Mouse (Mus musculus) thymus, adult 2 months (tissue): Measurements from ENCODE around the gene Ercc1. TPM values are rescaled to one million over a fixed set of nuclear protein-coding genes. Genes with fewer than 3 reads are reported as not detected.

ENCODE experiments used
- DNase-seq: peaks from one replicate; pipeline ENCODE4 v3.0.0; 2021
- H3K27ac ChIP-seq: fragments of 200-500 bp; 2 replicates; pipeline ENCODE4 v1.5.1; 2012; ENCODE audit warnings: low read length, control low read depth; ENCODE audit not compliant: control insufficient read depth, insufficient read depth
- H3K27me3 ChIP-seq: fragments of 200-500 bp; 2 replicates; pipeline ENCODE4 v1.6.1; 2012; ENCODE audit warnings: mild to moderate bottlenecking, low read length, moderate library complexity, mixed read lengths; ENCODE audit not compliant: control insufficient read depth, insufficient read depth
- H3K36me3 ChIP-seq: fragments of 200-500 bp; 2 replicates; pipeline ENCODE4 v1.6.1; 2012; ENCODE audit warnings: mild to moderate bottlenecking, low read length, moderate library complexity; ENCODE audit not compliant: control insufficient read depth, insufficient read depth
- H3K4me1 ChIP-seq: fragments of 200-500 bp; replicated peaks from 2 replicates; pipeline ENCODE4 v1.6.1; 2012; ENCODE audit warnings: low read length; ENCODE audit not compliant: control insufficient read depth, insufficient read depth
- H3K4me3 ChIP-seq: fragments of 200-500 bp; 2 replicates; pipeline ENCODE4 v1.5.1; 2012; ENCODE audit warnings: mild to moderate bottlenecking, low read length, control low read depth, moderate library complexity; ENCODE audit not compliant: control insufficient read depth, insufficient read depth
- CTCF ChIP-seq: fragments of 200-500 bp; IDR thresholded peaks from 2 replicates; pipeline ENCODE4 v1.5.1; 2012; ENCODE audit warnings: mild to moderate bottlenecking, control low read depth, low read length, moderate library complexity, borderline replicate concordance; ENCODE audit not compliant: control insufficient read depth, poor library complexity, insufficient read depth; ENCODE audit errors: extremely low read depth
- POLR2A ChIP-seq: fragments of 200-500 bp; IDR thresholded peaks from 2 replicates; pipeline ENCODE4 v1.6.1; 2012; ENCODE audit warnings: mild to moderate bottlenecking, low read length, control low read depth, moderate library complexity; ENCODE audit not compliant: control insufficient read depth, poor library complexity, insufficient read depth; ENCODE audit errors: extremely low read depth
- WGBS: fragments of 180-500 bp; shearing (Covaris S2); methylation state at CpG from one replicate; pipeline ENCODE4 v1.1.7; 2018; 5-methylcytosine and 5-hydroxymethylcytosine counted together
- polyA plus RNA-seq: library from polyadenylated mRNA; depleted of rRNA; stranded (reverse); fragments of >200 nt; gene quantifications from 2 replicates; pipeline ENCODE4 v1.2.3, GENCODE M21; 2012

Ercc1 gene
- polyA plus RNA-seq, 1 experiment = 63.6 TPM

GRCm38 (mm10) chr7:19301461-19302263 lies 42.9 kb upstream of the Ercc1 start:
- DNase-seq = no peak
- no peak for TF ChIP-seq POLR2A
- no peak for TF ChIP-seq CTCF
- peaks cover 12% of the 10 kb centered on the region for H3K4me1 ChIP-seq
- H3K4me3 ChIP-seq = no peak overlapping the region
- H3K36me3 ChIP-seq = no peaks in the 10 kb centered on the region
- H3K27ac ChIP-seq = no peak overlapping the region
- 11% methylated on average over 16 of the region's 16 CpGs for WGBS
- H3K27me3 ChIP-seq = peaks cover 21% of the 10 kb centered on the region

- H3K4me1 ChIP-seq = peaks cover 12% of the 10 kb centered on the region
- TF ChIP-seq CTCF (no peak), POLR2A (no peak)
- 64% methylated on average over 13 of the region's 13 CpGs for WGBS
Observed at GRCm38 (mm10) chr7:19302264-19303045, 42.1 kb upstream of the Ercc1 start.

GRCm38 (mm10) chr7:19303046-19303305 lies 41.6 kb upstream of the Ercc1 start:
- H3K4me3 ChIP-seq = no peak overlapping the region
- TF ChIP-seq POLR2A (no peak), CTCF (no peak)
- WGBS = 81% methylated on average over 12 of the region's 12 CpGs
- peaks cover 21% of the 10 kb centered on the region for H3K27me3 ChIP-seq
- no peak for DNase-seq
- H3K27ac ChIP-seq = no peak overlapping the region
- H3K36me3 ChIP-seq = no peaks in the 10 kb centered on the region
- peaks cover 16% of the 10 kb centered on the region for H3K4me1 ChIP-seq

More at GRCm38 (mm10) chr7:19302264-19303045, 42.1 kb upstream of the Ercc1 start:
- Histone ChIP-seq H3K36me3 (no peaks in the 10 kb centered on the region), H3K27ac (no peak overlapping the region), H3K4me3 (no peak overlapping the region), H3K27me3 (peaks cover 21% of the 10 kb centered on the region)
- DNase-seq = no peak

GRCm38 (mm10) chr7:19303770-19304169 lies 40.8 kb upstream of the Ercc1 start:
- H3K36me3 ChIP-seq = no peaks in the 10 kb centered on the region
- peaks cover 21% of the 10 kb centered on the region for H3K27me3 ChIP-seq
- 4% methylated on average over 16 of the region's 16 CpGs for WGBS
- no peak overlapping the region for H3K27ac ChIP-seq
- no peak overlapping the region for H3K4me3 ChIP-seq
- TF ChIP-seq POLR2A (no peak), CTCF (peak; percentile 91)
- H3K4me1 ChIP-seq = peaks cover 20% of the 10 kb centered on the region
- peak; percentile 78 for DNase-seq

- 7% methylated on average over 48 of the region's 48 CpGs for WGBS
- H3K4me3 ChIP-seq = 0 out of 2 replicates have a peak overlapping the region, but pooled peaks have one; percentile 1
Observed at GRCm38 (mm10) chr7:19304501-19305412, 39.8 kb upstream of the Ercc1 start.

GRCm38 (mm10) chr7:19305413-19305735 lies 39.2 kb upstream of the Ercc1 start:
- Histone ChIP-seq H3K4me3 (no peak overlapping the region), H3K27ac (no peak overlapping the region), H3K4me1 (peaks cover 29% of the 10 kb centered on the region), H3K36me3 (no peaks in the 10 kb centered on the region), H3K27me3 (peaks cover 21% of the 10 kb centered on the region)
- no peak for TF ChIP-seq POLR2A
- TF ChIP-seq CTCF = no peak
- WGBS = 21% methylated on average over 6 of the region's 6 CpGs
- DNase-seq = no peak

More at GRCm38 (mm10) chr7:19304501-19305412, 39.8 kb upstream of the Ercc1 start:
- Histone ChIP-seq H3K27me3 (peaks cover 21% of the 10 kb centered on the region), H3K4me1 (peaks cover 29% of the 10 kb centered on the region), H3K36me3 (no peaks in the 10 kb centered on the region), H3K27ac (no peak overlapping the region)
- DNase-seq = no peak
- TF ChIP-seq POLR2A (no peak), CTCF (no peak)
